Mouse (Mus musculus) brain, adult 2 months (tissue): Measurements from ENCODE around the gene Ghsr.

Source experiments
- DNase-seq: peaks from one replicate; pipeline ENCODE4 v3.0.0; 2011; ENCODE audit warnings: low read depth, low spot score

The Ghsr gene

GRCm38 (mm10) chr3:27408564-27408963 is 37.4 kb downstream of the Ghsr start:
- DNase-seq = no peak

GRCm38 (mm10) chr3:27411286-27411685 is 40.1 kb downstream of the Ghsr start:
- no peak for DNase-seq

GRCm38 (mm10) chr3:27413566-27413965 is 42.4 kb downstream of the Ghsr start:
- DNase-seq = no peak

- DNase-seq = no peak
Measured at GRCm38 (mm10) chr3:27416786-27417185, 45.6 kb downstream of the Ghsr start.

- DNase-seq = no peak
Measured at GRCm38 (mm10) chr3:27418602-27419001, 47.5 kb downstream of the Ghsr start.

- DNase-seq = no peak
Measured at GRCm38 (mm10) chr3:27421980-27422379, 50.8 kb downstream of the Ghsr start.

GRCm38 (mm10) chr3:27422521-27422920 is 51.4 kb downstream of the Ghsr start:
- no peak for DNase-seq

- no peak for DNase-seq
Measured at GRCm38 (mm10) chr3:27424049-27424667, 53.0 kb downstream of the Ghsr start.

- no peak for DNase-seq
Measured at GRCm38 (mm10) chr3:27427406-27427805, 56.3 kb downstream of the Ghsr start.
